Mouse (Mus musculus) frontal cortex, postnatal 25 days (tissue): Measurements from ENCODE around the gene Usp48.
"Not testable (repeated sequence)": the region's sequence is repeated elsewhere in the genome, so short reads cannot be mapped to it uniquely, and the experiment has no call there.

Experiments
- DNase-seq, 2 experiments: peaks; one replicate each; pipeline ENCODE4 v3.0.0; 2022; ENCODE audit warnings: low spot score in 2 of 2

Usp48 gene

GRCm38 (mm10) chr4:137593601-137594495 lies at the start of gene Usp48:
Gene Usp48, plus strand, starts transcription at chr4:137593755.
- DNase-seq: peak; percentile 96 to 99

DNA sequence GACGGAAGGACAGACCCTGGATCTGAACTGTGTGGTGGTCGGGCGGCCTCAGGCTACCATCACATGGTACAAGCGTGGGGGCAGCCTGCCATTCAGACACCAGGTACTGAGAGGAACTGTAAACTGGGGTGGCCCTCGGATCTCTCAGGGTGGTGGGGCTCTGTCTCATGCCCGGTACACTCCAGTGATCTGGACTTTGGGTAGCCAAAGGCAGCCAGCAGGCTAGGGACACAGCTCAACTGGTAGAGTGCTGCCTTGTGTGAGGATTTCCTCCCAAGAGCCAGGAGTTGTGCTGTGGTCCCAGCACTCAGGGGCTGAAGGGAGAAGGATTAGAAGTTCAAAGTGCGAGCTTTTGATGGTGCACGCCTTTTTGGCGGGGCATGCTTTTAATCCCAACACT lies 48.0 kb upstream of the Usp48 start:
- no peak for DNase-seq

DNA sequence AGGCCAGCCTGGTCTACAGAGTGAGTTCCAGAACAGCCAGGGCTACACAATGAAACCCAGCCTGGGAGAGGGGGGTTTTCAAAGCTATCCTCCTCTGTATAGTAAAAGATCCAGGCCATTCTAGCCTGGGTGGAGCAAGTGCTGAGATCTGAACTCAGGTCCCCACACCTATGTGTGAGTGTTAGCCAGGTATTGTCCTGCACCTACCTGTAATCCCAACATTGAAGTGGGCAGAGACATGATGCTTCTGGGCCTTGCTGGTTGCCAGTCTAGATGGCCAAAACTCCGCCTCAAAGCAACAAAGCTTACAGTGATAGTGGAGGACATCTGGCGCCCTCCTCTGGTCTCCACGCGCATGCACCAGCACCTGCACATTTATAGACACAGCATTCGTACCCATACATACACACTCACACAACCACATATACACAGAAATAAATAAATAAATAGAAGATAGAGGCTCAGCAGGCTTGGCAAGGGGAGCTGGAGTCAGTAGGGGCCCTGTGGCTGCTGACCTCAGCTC lies 47.5 kb upstream of the Usp48 start:
- DNase-seq: peak in 1 of 2 experiments; percentile 6

GRCm38 (mm10) chr4:137553466-137553865 lies 40.1 kb upstream of the Usp48 start:
- DNase-seq: no peak

GRCm38 (mm10) chr4:137556673-137557210 lies 36.8 kb upstream of the Usp48 start:
- no peak for DNase-seq

DNA sequence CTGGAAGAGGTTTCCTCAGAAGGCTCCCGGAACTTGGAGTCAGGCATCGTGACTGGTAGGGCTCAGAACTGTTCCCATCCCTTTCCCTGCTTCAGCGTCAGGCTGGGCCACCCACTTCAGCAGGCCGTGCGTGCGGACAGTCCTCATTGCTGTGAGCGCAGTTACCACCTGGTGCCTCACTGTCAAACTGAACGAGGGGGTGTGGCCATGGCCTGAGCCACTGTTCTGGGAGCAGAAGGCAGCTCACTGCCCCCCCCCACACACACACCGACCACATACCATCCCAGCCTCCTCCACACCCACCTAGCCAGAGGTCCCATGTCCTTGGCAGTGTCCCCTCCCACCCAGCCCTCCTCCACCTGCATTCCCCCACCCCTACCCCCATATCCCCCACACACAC lies 23.7 kb upstream of the Usp48 start:
- DNase-seq: no peak

- DNase-seq: no peak
These were observed 19.1 kb upstream of the Usp48 start, which contains the start of gene Ldlrad2 for GRCm38 (mm10) chr4:137574469-137574868. Gene Ldlrad2, minus strand, starts transcription at chr4:137574569.

DNA sequence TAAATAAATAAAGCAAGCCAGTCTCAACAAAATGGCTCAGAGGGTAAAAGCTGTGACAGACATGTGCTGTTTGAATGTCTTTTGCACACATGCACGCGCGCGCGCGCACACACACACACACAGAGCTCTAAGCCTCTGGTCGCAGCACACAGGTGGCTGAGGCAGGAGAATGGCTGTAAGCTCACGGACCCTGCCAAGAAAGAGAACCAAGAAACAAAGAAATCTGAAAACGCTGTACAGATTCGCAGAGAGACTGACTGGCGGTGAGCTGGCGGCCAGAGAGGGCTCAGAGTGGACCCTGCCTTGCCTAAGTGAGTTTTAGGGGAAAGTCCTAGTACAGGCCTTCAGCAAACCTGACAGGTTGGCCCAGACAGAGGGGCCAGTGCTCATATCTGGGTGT lies 16.1 kb upstream of the Usp48 start:
- DNase-seq: no peak

- DNase-seq: peak in 1 of 2 experiments; percentile 12
These were observed 15.2 kb upstream of the Usp48 start for GRCm38 (mm10) chr4:137578181-137578845.

- no peak for DNase-seq
These were observed 13.8 kb upstream of the Usp48 start for GRCm38 (mm10) chr4:137579789-137580188.

- no peak for DNase-seq
These were observed 13.3 kb upstream of the Usp48 start for GRCm38 (mm10) chr4:137580299-137580698.

DNA sequence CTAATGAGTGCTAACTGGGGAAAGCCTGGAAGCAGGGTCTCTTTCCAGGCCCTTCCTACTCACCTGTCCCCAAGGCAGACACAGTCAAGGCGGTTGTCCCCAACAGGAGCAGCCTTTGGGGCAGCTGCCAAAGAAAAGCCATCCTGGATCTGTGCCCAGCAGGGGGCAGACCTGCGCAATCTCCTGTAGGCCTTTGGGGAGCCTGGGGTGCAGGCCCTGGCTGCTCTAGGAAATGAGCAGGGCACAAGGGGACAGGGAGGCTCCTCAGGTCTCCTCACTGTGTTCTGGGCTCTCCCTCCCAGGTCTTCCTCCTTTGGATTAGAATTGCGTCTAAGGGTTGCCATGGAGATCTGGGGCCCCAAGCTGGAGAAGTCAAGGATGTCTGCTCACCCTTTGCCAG lies 11.7 kb upstream of the Usp48 start:
- DNase-seq: no peak

- DNase-seq: not testable (repeated sequence)
These were observed 4.5 kb upstream of the Usp48 start for GRCm38 (mm10) chr4:137589095-137589494.

DNA sequence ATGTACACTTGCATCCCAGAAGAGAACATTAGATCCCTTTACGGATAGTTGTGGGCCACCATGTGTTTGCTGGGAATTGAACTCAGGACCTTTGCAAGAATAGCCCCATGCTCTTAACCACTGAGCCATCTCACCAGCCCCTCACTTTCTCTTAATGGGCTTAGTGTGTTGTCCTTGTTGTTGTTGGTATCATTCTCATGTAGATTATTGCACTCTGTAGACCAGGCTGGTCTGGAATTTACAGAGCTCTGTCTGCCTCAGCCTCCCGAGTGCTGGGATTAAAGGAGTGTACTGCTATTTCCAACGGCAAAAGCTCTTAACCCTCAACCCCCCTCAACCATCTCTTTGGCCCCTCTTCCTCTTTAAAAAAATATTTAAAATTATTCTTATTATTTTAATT lies 4.0 kb upstream of the Usp48 start:
- no peak for DNase-seq

GRCm38 (mm10) chr4:137590961-137591360 lies 2.6 kb upstream of the Usp48 start:
- DNase-seq: no peak

DNA sequence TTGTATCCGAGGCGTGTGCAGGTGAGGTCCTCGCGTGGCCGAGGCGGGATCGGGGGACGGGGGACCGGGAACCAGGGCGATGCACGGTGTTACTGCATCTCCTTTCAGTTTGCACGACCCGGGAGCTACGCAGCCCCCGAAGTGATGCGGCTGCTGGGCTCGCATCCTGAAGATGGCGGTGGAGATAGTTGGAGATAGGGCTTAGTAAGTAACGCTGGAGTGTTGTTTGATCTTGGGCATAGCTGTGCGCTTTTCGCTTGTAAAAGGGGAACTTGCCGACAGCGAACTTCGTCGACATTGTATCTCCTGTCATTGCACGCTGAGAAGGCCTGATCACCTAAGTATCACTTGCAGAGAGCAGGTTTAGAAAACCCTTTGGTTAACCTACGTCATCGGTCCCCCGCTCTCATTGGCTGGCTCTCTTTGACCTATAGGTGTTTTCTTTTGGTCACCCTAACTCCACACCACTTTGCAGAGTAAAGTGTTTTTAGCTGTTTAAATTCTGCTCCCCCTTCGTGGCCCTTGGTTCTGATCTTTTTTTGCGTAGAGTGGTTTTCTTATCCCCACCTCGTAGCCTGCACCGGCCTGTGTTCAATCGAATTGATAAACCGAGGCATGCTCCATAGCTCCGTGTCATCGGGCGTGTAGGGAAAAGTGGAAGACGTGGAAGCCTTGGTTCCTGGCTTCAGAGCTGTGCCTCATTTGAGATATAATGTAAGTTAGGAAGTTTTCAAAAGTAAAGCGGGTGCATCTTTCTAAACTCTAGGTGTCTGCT lies 1.1 kb downstream of the Usp48 start:
- DNase-seq: no peak

DNA sequence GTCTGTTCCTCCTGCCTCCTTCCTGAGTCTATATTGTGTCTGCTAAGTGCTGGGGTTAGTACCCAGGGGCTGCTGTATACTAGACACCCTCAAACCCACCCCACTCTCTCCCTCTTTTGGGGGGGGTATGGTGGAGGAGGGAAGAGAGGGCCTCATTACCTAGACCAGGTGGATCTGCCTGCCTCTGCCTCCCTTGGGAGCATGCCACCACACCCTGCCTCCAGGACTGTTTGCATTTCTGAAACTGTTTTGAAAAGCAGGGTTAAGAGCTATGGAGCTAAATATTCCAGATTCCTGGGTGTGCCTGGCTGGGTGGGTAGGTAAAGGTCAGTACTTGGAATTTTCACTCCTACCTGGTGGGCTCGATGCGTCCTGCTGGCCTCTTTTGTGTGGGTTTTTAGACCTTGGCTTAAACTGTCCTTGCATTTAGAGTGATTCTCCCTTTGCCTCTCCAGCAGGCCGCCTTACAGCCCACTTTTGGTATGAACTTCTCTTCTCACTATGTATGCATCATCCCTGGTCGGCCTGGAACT lies 3.6 kb downstream of the Usp48 start:
- no peak for DNase-seq

DNA sequence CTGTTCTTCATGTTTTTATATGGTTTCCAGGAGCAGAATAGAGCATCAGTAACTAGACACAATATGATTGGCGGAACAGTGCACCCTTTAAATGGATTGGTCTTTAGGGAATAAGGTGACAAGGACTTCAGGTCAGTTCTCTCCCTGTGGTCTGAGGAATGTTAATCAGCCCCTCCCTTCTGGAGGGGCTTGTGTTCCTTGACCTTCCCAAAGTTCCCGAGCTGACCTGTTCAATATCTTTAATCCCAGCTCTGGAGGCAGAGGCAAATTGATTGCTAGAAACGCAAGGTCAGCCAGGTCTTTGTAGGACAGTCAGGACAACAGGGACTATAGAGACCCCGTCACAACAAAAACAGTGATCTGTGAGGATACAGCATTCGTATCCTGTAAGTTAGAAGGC lies 5.0 kb downstream of the Usp48 start:
- no peak for DNase-seq

DNA sequence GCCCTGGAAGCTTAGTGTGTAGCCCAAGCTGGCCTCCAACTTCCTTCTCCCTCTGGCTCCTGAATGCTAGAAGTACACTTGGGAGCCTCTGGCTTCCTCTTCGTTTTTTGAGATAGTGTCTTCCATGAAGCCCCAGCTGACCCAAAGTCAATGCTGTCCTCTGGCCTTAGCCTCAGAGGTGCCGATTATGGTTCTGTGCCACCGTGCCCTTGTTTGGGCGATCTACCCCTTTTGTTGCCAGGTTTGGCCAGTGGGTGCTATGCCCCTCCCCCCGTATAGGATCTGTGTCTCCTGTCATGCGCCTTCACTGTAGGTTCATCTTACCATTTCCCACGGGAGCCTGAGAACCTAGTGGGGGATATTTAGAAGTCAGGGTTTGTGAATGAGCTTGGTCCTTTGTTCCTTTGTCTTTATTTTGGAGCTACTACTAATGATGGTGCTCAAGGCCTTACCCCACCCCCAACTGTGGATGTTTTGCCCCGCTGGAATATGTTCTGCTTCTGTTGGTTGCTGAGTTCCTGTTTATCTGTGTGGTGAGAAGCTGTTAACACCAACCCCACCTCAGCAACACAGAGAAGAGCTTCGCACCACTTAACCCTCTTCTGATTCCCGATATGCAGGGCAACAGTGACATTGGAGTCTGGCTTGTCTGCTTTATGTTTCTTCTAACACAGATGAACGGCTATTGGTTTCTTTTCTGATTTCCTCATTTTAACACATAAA lies 10.1 kb downstream of the Usp48 start:
- no peak for DNase-seq

- DNase-seq: no peak
These were observed 13.5 kb downstream of the Usp48 start for GRCm38 (mm10) chr4:137607023-137607422.

GRCm38 (mm10) chr4:137609281-137609680 lies 15.7 kb downstream of the Usp48 start:
- no peak for DNase-seq
